In the genomic region with DNA sequence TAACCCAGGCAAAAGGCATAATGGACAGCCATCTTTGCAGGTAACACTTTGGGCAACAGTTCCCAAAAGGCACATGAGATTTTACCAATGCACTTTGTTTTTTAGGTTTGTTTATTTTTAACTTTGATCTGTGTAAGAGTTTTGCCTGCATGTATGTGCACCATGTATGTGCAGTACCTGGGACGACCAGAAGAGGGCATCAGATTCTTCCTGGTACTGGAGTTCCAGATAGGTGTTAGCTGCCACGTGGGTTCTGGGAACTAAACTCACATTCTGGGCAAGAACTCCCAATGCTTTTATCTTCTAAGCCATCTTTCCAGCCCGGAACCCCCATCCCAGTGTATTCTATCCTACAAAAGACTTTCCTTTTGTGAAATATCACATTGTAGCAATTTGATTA, we compare ENCODE assay signal across 12 mouse cellular contexts. TPM values are rescaled to one million over a fixed set of nuclear protein-coding genes. Genes with fewer than 3 reads are reported as not detected.
DNase-seq lines count a peak whose midpoint lies in the region; ATAC-seq lines count a peak whose summit lies in the region.
"Had no signal": no experiment of that assay in that cellular context is flagged by ENCODE, and none has a peak within 500 bp of the region (broad histone marks: within the 10 kb centered on the region; RNA-seq: fewer than 3 reads in every experiment).

No protein-coding gene starts in this region.

- peaks cover 22% of the 10 kb centered on the region for H3K4me1 ChIP-seq in intestine, embryonic 14.5 days (replicated peaks; ENCODE audit: control insufficient read depth, insufficient read depth, low read length)
- H3K4me1 ChIP-seq in intestine, embryonic 15.5 days (replicated peaks): peaks cover 33% of the 10 kb centered on the region
- H3K4me1 ChIP-seq in intestine, embryonic 16.5 days (ENCODE audit: control insufficient read depth, insufficient read depth, low read length): peaks cover 31% of the 10 kb centered on the region

- H3K9me3 ChIP-seq in intestine, embryonic 14.5 days (ENCODE audit: control insufficient read depth, low read length): peaks cover 5% of the 10 kb centered on the region; the same call in 1 of the 2 replicates
- H3K9me3 ChIP-seq in intestine, embryonic 15.5 days: no peaks in the 10 kb centered on the region
- H3K9me3 ChIP-seq in intestine, embryonic 16.5 days (ENCODE audit: control insufficient read depth, low read length): peaks cover 6% of the 10 kb centered on the region; the same call in 1 of the 2 replicates

- peaks cover 15% of the 10 kb centered on the region for H3K36me3 ChIP-seq in intestine, embryonic 14.5 days (ENCODE audit: control insufficient read depth, insufficient read depth, low read length)
- H3K36me3 ChIP-seq in intestine, embryonic 15.5 days: 0 out of 2 replicates have a peak, but pooled peaks cover 7% of the 10 kb centered on the region
- H3K36me3 ChIP-seq in intestine, embryonic 16.5 days (ENCODE audit: control insufficient read depth, insufficient read depth, low read length): peaks cover 4% of the 10 kb centered on the region; the same call in 1 of the 2 replicates
- H3K36me3 ChIP-seq: G1E had no signal

- no peak for ATAC-seq in intestine, embryonic 14.5 days (replicated peaks; ENCODE audit: low FRiP score, low TSS enrichment, low read depth)
- no peak for ATAC-seq in intestine, embryonic 15.5 days
- no peak for ATAC-seq in intestine, embryonic 16.5 days

- H3K27me3 ChIP-seq in intestine, embryonic 14.5 days (replicated peaks; ENCODE audit: control insufficient read depth, insufficient read depth, low read length): no peaks in the 10 kb centered on the region
- no peaks in the 10 kb centered on the region for H3K27me3 ChIP-seq in intestine, embryonic 15.5 days (replicated peaks)
- H3K27me3 ChIP-seq in intestine, embryonic 16.5 days (replicated peaks; ENCODE audit: control insufficient read depth, insufficient read depth, low read length): no peaks in the 10 kb centered on the region

- H3K4me3 ChIP-seq in intestine, embryonic 14.5 days (ENCODE audit: low read depth, low read length): no peak overlapping the region
- H3K4me3 ChIP-seq in intestine, embryonic 15.5 days (replicated peaks): no peak overlapping the region
- H3K4me3 ChIP-seq in intestine, embryonic 16.5 days (ENCODE audit: low read length): no peak overlapping the region

- H3K4me2 ChIP-seq in intestine, embryonic 14.5 days (ENCODE audit: low read length): 0 out of 2 replicates have a peak overlapping the region, but pooled peaks have one; percentile 54
- H3K4me2 ChIP-seq in intestine, embryonic 15.5 days (replicated peaks): no peak overlapping the region
- no peak overlapping the region for H3K4me2 ChIP-seq in intestine, embryonic 16.5 days (ENCODE audit: low read depth, low read length)

- no peak overlapping the region for H3K9ac ChIP-seq in intestine, embryonic 14.5 days (ENCODE audit: low read length)
- H3K9ac ChIP-seq in intestine, embryonic 15.5 days: no peak overlapping the region
- H3K9ac ChIP-seq in intestine, embryonic 16.5 days (ENCODE audit: low read depth, low read length): no peak overlapping the region

- DNase-seq in intestine, embryonic 14.5 days (ENCODE audit: low spot score): peak; percentile 66
- DNase-seq in right cerebral cortex, postnatal 4 days: peak; percentile 47
- DNase-seq in right cerebral cortex, adult 18-20 months: no peak
- peak; percentile 58 for DNase-seq in thymus, postnatal 4 days
- DNase-seq in cerebellum, adult 11-12 months: no peak
- DNase-seq in spleen, postnatal 4 days (ENCODE audit: low spot score in 2 of 2): no peak
- DNase-seq: adrenal gland, adult 8-10 months; cerebellum, adult 9-10 months; kidney, adult 9 months had no signal

- peak overlapping the region; percentile 93; the same call in 1 of the 2 replicates for H3K27ac ChIP-seq in intestine, embryonic 14.5 days (ENCODE audit: low read depth)
- no peak overlapping the region for H3K27ac ChIP-seq in intestine, embryonic 15.5 days
- peak overlapping the region; percentile 34 for H3K27ac ChIP-seq in intestine, embryonic 16.5 days (ENCODE audit: low read length)

- 90% methylated on average over 3 of the region's 3 CpGs for WGBS in intestine, embryonic 14.5 days
- 85% methylated on average over 3 of the region's 3 CpGs for WGBS in intestine, embryonic 15.5 days
- 92% methylated on average over 3 of the region's 3 CpGs for WGBS in intestine, embryonic 16.5 days

RNA-seq across cellular contexts. Expression of a gene that starts 3.6 kb away (rescaled TPM):
- polyA plus RNA-seq in intestine, embryonic 14.5 days (2014; fragmentation: Nextera tagmentation; extraction: Ambion mirVana): 236 and 255 TPM in 2 replicates
- 184 and 194 TPM in 2 replicates for polyA plus RNA-seq in intestine, embryonic 15.5 days (2015; fragmentation: Nextera tagmentation; extraction: Ambion mirVana)
- 189 and 191 TPM in 2 replicates for polyA plus RNA-seq in intestine, embryonic 16.5 days (2015; fragmentation: Nextera tagmentation; extraction: Ambion mirVana)
- polyA plus RNA-seq: G1E had no signal

Comparison
In these comparisons a context has a peak if more than half of its experiments do, and no peak if none do; other contexts are left out.
1. DNase-seq: peak in intestine, embryonic 14.5 days (single experiment), right cerebral cortex, postnatal 4 days (single experiment) and thymus, postnatal 4 days (single experiment); none in right cerebral cortex, adult 18-20 months (single experiment), cerebellum, adult 11-12 months (single experiment) and spleen, postnatal 4 days (0 of 2).